Mouse (Mus musculus): ENCODE measurements around the gene Gpnmb. TPM values are rescaled to one million over a fixed set of nuclear protein-coding genes. Genes with fewer than 3 reads are reported as not detected.

Gene Gpnmb
- total RNA-seq, 2 experiments from 2014 or later, result 0.71 to 4.0 TPM

DNA sequence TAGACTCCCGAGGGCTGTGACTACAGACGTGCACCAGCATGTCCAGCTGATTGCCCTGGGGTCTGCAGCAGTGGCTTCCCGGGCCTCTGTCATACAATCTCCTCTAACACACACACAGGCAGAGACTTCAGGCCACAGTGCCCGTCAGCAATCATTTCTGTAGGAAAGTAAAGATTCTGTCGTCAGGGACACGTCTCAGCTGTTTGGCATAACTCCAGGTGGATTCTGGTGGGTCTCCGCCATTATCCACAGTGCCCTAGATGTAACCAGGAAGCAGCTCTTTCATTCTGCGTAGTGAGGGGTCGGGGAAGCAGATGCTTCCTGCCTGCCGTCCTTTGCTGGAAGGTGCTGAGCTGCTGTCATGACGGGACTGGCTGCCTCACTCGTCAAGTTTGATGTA, 19.2 kb upstream of the Gpnmb start:
- DNase-seq, result no peak
- H3K27ac ChIP-seq, result no peak overlapping the region
- intact Hi-C loops (cut with DNase I), result no loop called here
- H3K4me3 ChIP-seq, result no peak overlapping the region
- TF ChIP-seq CTCF (IDR thresholded peaks at IDR 0.05), result no peak

DNA sequence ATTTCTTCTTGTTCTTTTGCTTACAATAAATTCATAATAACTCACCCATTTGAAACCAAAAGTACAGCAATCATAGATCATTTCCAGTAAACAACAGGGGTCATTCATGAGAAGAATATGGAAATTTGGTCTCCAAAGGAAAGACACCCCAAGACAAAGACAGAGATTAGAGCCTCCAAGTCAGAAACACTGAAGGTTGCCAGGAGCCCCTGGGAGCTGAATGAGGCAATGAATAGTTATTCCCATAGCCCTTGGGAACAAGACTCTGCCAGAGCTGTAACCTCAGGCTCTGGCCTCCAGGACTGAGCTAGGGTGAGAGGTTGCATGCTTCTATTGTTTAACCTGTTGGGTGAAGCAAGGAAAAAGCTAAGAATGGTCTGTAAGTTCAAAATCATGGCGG, 17.0 kb upstream of the Gpnmb start:
- DNase-seq, result no peak
- no peak overlapping the region for H3K27ac ChIP-seq
- no peak overlapping the region for H3K4me3 ChIP-seq
- TF ChIP-seq CTCF (IDR thresholded peaks at IDR 0.05), result no peak
- intact Hi-C loops (cut with DNase I), result no loop called here

DNA sequence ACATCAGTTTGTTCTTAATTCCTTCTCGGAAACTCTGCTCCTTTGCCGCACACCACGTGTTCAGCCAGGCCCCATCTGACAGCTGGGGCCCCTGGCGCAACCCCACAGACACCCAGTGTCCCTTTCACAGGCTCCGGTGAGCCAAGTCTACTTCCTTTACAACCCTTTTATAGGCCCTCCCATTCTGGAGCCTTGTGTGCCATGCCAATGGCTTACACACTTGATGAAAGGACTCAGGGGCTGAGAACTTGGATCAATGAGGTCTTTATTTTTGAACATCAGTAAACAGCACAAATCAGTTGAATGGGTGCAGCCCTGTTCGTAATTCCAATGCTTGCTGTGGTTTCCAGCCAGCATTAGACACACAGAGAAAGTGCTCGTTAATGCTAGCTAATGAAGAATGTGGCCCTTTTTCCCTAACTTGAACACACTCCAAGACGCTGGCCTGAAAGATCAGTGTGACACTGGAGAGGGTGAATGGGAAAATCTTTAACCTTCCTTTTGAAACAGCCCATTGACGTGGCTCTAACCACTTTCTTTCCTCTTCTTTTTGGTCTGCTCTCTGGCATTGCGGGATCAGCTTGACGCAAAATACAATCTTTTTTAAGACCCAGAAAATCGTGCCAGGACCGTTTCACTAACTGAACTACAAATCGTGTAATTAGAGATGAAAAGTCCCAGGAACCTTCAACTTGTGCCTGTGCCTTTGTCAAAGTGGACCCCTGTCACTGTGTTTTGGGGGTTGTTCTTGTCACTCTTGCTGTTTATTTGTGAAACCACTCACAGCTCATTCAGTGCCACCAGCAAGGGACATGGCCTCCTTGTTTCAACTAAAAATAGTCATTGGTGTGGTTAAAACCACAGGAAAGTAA, 15.0 kb upstream of the Gpnmb start:
- Histone ChIP-seq H3K4me3 (no peak overlapping the region), H3K27ac (no peak overlapping the region)
- peak; percentile 72 for DNase-seq
- intact Hi-C loops (cut with DNase I), result no loop called here
- TF ChIP-seq CTCF (IDR thresholded peaks at IDR 0.05), result no peak

DNA sequence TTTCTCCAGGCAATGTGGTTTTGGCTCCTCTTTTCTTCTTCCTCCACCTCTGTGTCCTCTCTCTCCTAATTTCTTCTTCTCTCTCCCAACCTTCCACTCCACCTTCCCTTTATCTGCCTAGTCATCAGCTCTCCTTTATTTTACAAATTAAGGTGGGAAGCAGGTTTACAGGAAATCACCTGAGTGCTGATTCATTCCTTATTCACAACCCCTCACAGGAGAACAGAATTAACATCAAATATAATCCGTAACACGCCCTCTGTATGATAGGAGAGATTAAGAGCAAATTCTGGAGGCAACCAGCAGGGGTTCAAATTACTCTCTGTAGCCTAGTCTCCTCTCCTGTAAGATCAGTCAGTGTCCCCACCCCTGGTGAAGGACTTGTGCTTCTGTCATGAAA, 14.0 kb upstream of the Gpnmb start:
- no peak for DNase-seq
- intact Hi-C loops (cut with DNase I), result no loop called here
- Histone ChIP-seq H3K4me3 (no peak overlapping the region), H3K27ac (no peak overlapping the region)
- no peak for TF ChIP-seq CTCF (IDR thresholded peaks at IDR 0.05)

DNA sequence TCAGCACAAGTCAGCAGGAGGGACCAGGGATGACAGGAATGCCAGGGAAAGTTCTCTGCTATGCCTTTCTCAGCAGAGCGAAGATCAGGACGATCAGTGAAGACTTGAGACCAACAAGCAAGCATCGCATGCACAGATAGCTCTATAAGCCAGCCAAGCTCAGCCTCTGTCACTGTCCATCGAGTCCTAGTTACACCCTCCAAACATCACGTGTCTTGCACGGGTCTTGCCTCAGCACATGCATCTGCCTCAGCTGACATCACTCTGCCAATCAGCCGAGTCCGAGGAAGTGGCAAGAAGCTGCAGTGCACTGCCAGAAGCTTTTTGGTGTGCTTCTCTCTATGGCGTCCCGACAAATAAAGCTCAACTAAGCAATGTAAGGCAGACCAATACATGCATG, 13.0 kb upstream of the Gpnmb start:
- intact Hi-C loops (cut with DNase I), result no loop called here
- DNase-seq, result no peak
- Histone ChIP-seq H3K27ac (no peak overlapping the region), H3K4me3 (no peak overlapping the region)
- no peak for TF ChIP-seq CTCF (IDR thresholded peaks at IDR 0.05)

DNA sequence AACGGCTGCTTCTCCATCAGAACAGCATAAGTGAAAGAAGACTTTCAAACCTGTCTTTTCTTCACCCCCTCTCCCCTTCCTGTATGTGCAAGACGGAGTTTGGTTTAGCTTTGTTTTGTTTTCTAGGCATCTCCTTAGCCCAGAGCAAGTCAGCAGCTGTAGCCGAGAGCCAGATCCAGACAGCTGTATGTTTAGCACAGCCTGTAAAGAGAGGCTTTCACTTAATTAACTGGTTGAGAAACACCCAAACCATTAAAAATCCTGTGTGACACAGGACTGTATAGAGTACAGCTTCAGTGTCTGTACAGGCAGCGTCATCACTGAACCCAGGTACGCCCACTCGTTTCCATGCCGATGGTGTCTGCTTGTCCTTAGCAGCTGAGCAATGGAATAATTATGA, 11.1 kb upstream of the Gpnmb start:
- H3K27ac ChIP-seq, result no peak overlapping the region
- no peak overlapping the region for H3K4me3 ChIP-seq
- intact Hi-C loops (cut with DNase I), result no loop called here
- no peak for DNase-seq
- no peak for TF ChIP-seq CTCF (IDR thresholded peaks at IDR 0.05)

DNA sequence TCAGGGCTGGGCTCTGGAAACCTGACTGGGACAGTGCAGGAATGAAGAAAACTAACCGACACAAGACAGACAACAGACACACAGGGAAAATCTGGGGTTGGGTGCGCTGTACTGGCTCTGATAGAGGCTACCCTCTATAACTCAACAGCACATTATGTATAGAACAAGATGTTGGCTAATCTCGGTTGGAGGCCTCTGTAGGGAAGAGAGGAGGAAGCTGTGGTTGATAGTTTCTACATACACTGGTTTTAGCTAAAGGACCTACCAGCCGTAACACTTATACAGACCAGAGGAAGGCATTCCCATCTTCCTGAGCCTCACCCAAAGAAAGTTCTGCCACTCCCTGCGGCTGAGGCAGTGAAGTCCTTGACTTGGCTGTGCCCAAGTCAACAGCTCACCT, 9.8 kb upstream of the Gpnmb start:
- intact Hi-C loops (cut with DNase I), result no loop called here
- Histone ChIP-seq H3K4me3 (no peak overlapping the region), H3K27ac (no peak overlapping the region)
- no peak for DNase-seq
- TF ChIP-seq CTCF (IDR thresholded peaks at IDR 0.05), result no peak

DNA sequence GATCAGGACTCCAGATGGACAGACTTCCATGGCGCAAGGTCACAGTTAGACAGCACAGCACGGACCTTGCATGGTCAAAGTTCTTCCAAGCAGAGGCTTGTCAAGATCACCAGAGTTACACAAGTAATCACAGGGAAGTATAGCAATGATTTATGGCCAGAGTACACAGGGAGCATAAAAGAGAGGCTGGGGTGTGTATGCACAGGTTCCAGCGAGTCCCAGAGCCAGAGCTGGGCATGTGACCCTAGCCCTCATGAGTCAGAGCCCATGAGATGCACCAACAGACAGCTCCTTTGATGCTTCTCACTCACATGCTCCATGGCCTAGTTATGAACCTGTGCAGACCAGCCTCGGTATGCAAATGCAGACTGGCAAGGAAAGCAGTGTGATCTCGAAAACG, 8.3 kb upstream of the Gpnmb start:
- intact Hi-C loops (cut with DNase I), result no loop called here
- no peak overlapping the region for H3K27ac ChIP-seq
- no peak for TF ChIP-seq CTCF (IDR thresholded peaks at IDR 0.05)
- DNase-seq, result no peak
- H3K4me3 ChIP-seq, result no peak overlapping the region

DNA sequence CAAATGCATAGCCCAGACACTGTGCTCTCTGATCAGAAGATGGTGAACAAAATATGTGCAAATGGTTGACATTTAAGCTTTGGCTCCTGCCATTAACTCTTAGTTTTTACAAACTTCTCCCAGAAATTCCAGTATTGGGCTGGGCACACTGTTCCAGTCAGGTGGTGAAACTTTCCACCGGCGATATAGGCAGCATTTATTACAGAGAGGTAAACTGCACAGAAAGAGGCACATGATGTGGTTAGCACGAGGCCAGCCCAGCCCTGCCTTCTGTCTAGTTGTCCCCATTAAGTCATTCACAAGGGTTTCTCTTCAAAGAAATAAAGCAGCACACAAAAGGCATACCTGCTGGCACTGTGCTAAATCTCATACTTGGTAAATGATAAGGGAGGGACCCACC, 7.6 kb upstream of the Gpnmb start:
- no peak for TF ChIP-seq CTCF (IDR thresholded peaks at IDR 0.05)
- no peak for DNase-seq
- H3K4me3 ChIP-seq, result no peak overlapping the region
- intact Hi-C loops (cut with DNase I), result no loop called here
- no peak overlapping the region for H3K27ac ChIP-seq

DNA sequence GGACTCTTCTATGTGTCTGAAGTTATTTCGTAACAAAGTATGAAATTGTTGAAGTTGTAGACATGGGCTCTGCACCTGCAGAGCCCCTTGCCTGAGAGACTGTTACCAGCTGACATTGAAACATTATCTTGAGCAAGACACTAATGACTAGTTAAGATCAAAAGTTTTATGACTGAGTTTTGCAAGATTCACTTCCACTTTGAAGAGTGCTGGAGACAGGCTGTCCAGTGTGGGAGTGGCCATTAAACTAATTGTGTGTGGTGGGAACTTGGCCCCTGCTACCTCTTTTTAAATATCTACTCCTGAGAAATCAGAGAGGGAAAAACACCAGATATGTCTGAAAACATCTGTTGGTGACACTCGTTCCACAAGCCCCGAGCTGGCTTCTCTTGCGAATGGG, 5.1 kb upstream of the Gpnmb start:
- intact Hi-C loops (cut with DNase I), result no loop called here

DNA sequence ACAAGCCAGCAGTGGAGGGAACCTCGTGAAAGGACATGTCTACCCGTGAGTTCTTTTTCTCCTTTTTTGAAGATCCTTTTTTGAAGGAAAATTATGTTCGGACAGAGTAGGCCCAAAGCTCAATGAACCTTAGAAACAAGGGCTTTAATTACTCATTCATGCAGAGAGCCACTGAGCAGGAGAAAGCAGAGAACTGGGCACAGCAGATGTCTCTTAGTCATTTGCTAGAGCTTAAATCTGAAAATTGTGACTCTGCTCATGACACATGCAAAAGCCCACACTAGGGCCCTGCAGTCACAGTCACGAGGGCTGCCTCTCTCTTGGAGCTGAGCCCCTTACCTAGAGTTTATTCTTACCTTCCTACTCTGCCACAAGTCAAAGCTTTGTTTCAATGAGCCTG, 3.6 kb upstream of the Gpnmb start:
- Histone ChIP-seq H3K27ac (no peak overlapping the region), H3K4me3 (no peak overlapping the region)
- no peak for DNase-seq
- intact Hi-C loops (cut with DNase I), result no loop called here
- TF ChIP-seq CTCF (IDR thresholded peaks at IDR 0.05), result no peak

More for the DNA sequence above, 5.1 kb upstream of the Gpnmb start:
- TF ChIP-seq CTCF (IDR thresholded peaks at IDR 0.05), result no peak
- Histone ChIP-seq H3K4me3 (no peak overlapping the region), H3K27ac (no peak overlapping the region)
- no peak for DNase-seq

DNA sequence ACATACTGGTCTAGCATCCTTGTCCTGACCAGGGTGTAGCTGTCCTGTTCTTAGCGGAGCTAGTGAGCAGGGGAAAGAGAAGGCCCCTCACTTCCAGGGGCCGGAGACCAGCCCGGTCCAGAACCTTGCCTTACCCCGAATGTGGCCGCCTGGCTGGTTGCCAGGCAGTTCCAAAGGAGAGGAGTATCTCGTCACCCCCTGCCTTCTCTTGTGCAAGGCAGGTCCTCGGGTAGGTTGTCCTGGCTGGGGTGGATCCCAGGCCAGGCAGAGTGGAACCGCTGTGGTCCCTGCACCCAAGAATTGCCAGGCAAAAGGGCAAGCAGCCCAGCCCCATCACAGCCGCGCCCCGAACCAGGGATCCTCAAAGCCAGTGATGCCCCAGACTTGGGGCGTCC, 919 bp downstream of the Gpnmb start:
- intact Hi-C loops (cut with DNase I), result no loop called here
- Histone ChIP-seq H3K27ac (0 out of 2 replicates have a peak overlapping the region, but pooled peaks have one; percentile 53), H3K4me3 (peak overlapping the region; percentile 62)
- no peak for TF ChIP-seq CTCF (IDR thresholded peaks at IDR 0.05)
- DNase-seq, result no peak

DNA sequence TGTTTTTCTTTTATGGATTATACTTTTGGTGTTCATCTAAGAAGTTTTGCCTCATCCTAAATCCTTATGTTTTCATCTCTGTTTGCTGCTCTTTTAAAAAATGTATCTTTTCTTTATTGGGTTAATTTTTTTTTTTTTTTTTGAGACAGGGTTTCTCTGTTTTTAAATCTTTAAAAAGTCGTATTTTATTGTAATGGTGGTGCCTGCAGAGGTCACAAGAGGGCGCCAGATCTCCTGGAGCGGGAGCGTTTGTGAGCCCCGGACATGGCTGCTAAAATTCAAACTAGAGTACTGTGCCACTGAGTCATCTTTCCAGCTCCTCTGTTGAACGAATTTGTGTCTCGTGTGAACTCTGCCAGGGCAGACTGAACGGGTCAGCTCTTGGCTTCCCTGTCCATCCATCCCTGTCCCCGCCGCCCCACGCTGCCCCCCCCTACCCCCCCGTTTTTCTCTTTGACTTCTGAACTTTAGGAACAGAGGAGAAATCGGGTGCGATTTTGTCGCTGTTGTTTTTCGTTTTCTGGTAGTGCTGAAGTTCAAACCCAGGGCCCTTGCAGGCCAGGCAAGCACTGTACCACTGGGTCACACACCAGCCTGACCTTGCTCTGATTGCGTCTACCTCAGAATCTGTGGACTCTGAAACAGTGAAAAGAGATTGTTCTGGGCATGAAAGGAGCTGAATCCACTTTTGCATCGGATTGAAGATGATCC, 3.3 kb downstream of the Gpnmb start:
- TF ChIP-seq CTCF (IDR thresholded peaks at IDR 0.05), result peak; percentile 85
- H3K4me3 ChIP-seq, result peak overlapping the region; percentile 61
- H3K27ac ChIP-seq, result no peak overlapping the region
- intact Hi-C loops (cut with DNase I), result no loop called here
- DNase-seq, result peak; percentile 64

All from gastrocnemius, adult 2 months (tissue).